Mouse (Mus musculus) splenic B cell, adult 2 months (primary cell): ENCODE measurements around the gene Foxs1.

Source experiments
- DNase-seq: peaks from one replicate; pipeline ENCODE4 v3.0.0-alpha.2; 2011; ENCODE audit warnings: low read depth, low spot score
- H3K27me3 ChIP-seq: 2 replicates; pipeline ENCODE4 v1.6.1; 2012; ENCODE audit warnings: mild to moderate bottlenecking, low read length, moderate library complexity, mixed read lengths; ENCODE audit not compliant: control insufficient read depth, poor library complexity, insufficient read depth, severe bottlenecking
- H3K36me3 ChIP-seq: 2 replicates; pipeline ENCODE4 v1.6.1; 2012; ENCODE audit warnings: mild to moderate bottlenecking, low read length, moderate library complexity, mixed read lengths; ENCODE audit not compliant: control insufficient read depth, poor library complexity, insufficient read depth, severe bottlenecking

Foxs1 gene

GRCm38 (mm10) chr2:152917671-152918070 is 15.3 kb downstream of the Foxs1 start:
- H3K36me3 ChIP-seq: no peaks in the 10 kb centered on the region; the same call in 1 of the 2 replicates
- no peaks in the 10 kb centered on the region; the same call in 1 of the 2 replicates for H3K27me3 ChIP-seq
- DNase-seq: no peak

- no peaks in the 10 kb centered on the region; the same call in 1 of the 2 replicates for H3K36me3 ChIP-seq
- DNase-seq: no peak
- no peaks in the 10 kb centered on the region; the same call in 1 of the 2 replicates for H3K27me3 ChIP-seq
Measured at GRCm38 (mm10) chr2:152916111-152916510, 16.9 kb downstream of the Foxs1 start.

GRCm38 (mm10) chr2:152915453-152915852 is 17.6 kb downstream of the Foxs1 start:
- H3K36me3 ChIP-seq: no peaks in the 10 kb centered on the region; the same call in 1 of the 2 replicates
- no peak for DNase-seq
- H3K27me3 ChIP-seq: no peaks in the 10 kb centered on the region; the same call in 1 of the 2 replicates

- H3K36me3 ChIP-seq: no peaks in the 10 kb centered on the region; the same call in 1 of the 2 replicates
- no peaks in the 10 kb centered on the region; the same call in 1 of the 2 replicates for H3K27me3 ChIP-seq
- DNase-seq: peak; percentile 83
Measured at GRCm38 (mm10) chr2:152914310-152915120, 18.5 kb downstream of the Foxs1 start.

- H3K27me3 ChIP-seq: no peaks in the 10 kb centered on the region; the same call in 1 of the 2 replicates
- no peaks in the 10 kb centered on the region; the same call in 1 of the 2 replicates for H3K36me3 ChIP-seq
- no peak for DNase-seq
Measured at GRCm38 (mm10) chr2:152913471-152913870, 19.5 kb downstream of the Foxs1 start.

- Histone ChIP-seq H3K36me3 (no peaks in the 10 kb centered on the region; the same call in 1 of the 2 replicates), H3K27me3 (no peaks in the 10 kb centered on the region; the same call in 1 of the 2 replicates)
- no peak for DNase-seq
Measured at GRCm38 (mm10) chr2:152911432-152911831, 21.6 kb downstream of the Foxs1 start.

- no peaks in the 10 kb centered on the region; the same call in 1 of the 2 replicates for H3K36me3 ChIP-seq
- no peaks in the 10 kb centered on the region; the same call in 1 of the 2 replicates for H3K27me3 ChIP-seq
- no peak for DNase-seq
Measured at GRCm38 (mm10) chr2:152911031-152911430, 22.0 kb downstream of the Foxs1 start, which contains the start of gene Mylk2. Gene Mylk2, plus strand, starts transcription at chr2:152911352.

- H3K27me3 ChIP-seq: no peaks in the 10 kb centered on the region; the same call in 1 of the 2 replicates
- no peaks in the 10 kb centered on the region; the same call in 1 of the 2 replicates for H3K36me3 ChIP-seq
- no peak for DNase-seq
Measured at GRCm38 (mm10) chr2:152909848-152910247, 23.2 kb downstream of the Foxs1 start.

GRCm38 (mm10) chr2:152907114-152907943 is 25.7 kb downstream of the Foxs1 start:
- Histone ChIP-seq H3K36me3 (no peaks in the 10 kb centered on the region), H3K27me3 (no peaks in the 10 kb centered on the region)
- DNase-seq: no peak

GRCm38 (mm10) chr2:152906274-152907037 is 26.6 kb downstream of the Foxs1 start:
- no peaks in the 10 kb centered on the region for H3K27me3 ChIP-seq
- DNase-seq: no peak
- no peaks in the 10 kb centered on the region for H3K36me3 ChIP-seq

- no peak for DNase-seq
- no peaks in the 10 kb centered on the region for H3K36me3 ChIP-seq
- no peaks in the 10 kb centered on the region for H3K27me3 ChIP-seq
Measured at GRCm38 (mm10) chr2:152905036-152905829, 27.8 kb downstream of the Foxs1 start.

GRCm38 (mm10) chr2:152904127-152904643 is 28.8 kb downstream of the Foxs1 start:
- no peak for DNase-seq

GRCm38 (mm10) chr2:152903586-152903985 is 29.4 kb downstream of the Foxs1 start:
- no peaks in the 10 kb centered on the region for H3K36me3 ChIP-seq
- no peak for DNase-seq
- no peaks in the 10 kb centered on the region for H3K27me3 ChIP-seq

More at GRCm38 (mm10) chr2:152904127-152904643, 28.8 kb downstream of the Foxs1 start:
- H3K36me3 ChIP-seq: no peaks in the 10 kb centered on the region
- no peaks in the 10 kb centered on the region for H3K27me3 ChIP-seq
